Comparison of ENCODE assay signal across 13 mouse cellular contexts in genomic region chr4:86183701-86184173, GRCm38 (mm10).
DNase-seq lines count a peak whose midpoint lies in the region; TF ChIP-seq lines count a peak whose summit lies in the region.
"Had no signal": no experiment of that assay in that cellular context is flagged by ENCODE, and none has a peak within 500 bp of the region (broad histone marks: within the 10 kb centered on the region; RNA-seq: fewer than 3 reads in every experiment).

No protein-coding gene starts in this region.

- intact Hi-C loops in heart, adult 2 months (cut with DNase I) = no loop called here

- TF ChIP-seq CTCF in heart, adult 2 months (IDR thresholded peaks at IDR 0.05) = no peak

- no peak overlapping the region for H3K4me3 ChIP-seq in heart, adult 2 months
- H3K4me3 ChIP-seq: hindbrain, embryonic 15.5 days; megakaryocyte, embryonic 14.5 days had no signal

- H3K27ac ChIP-seq in heart, adult 2 months = no peak overlapping the region
- H3K27ac ChIP-seq: hindbrain, embryonic 15.5 days had no signal

- peak; percentile 34 for DNase-seq in layer of hippocampus, adult 9-11 months
- DNase-seq in layer of hippocampus, postnatal 36 days = no peak
- peak; percentile 59 for DNase-seq in embryo, embryonic 9.5 days (ENCODE audit: extremely low spot score)
- peak; percentile 75 for DNase-seq in mesoderm, embryonic 11.5 days (ENCODE audit: low read depth, low spot score)
- peak; percentile 12 for DNase-seq in yolk sac, embryonic 10.5 days (ENCODE audit: low spot score)
- no peak for DNase-seq in heart, adult 2 months
- no peak for DNase-seq in spleen, postnatal 14 days (ENCODE audit: low spot score in 2 of 2)
- DNase-seq in natural killer cell, adult 2 months (ENCODE audit: low spot score in 2 of 2) = no peak
- DNase-seq: cerebellum, postnatal 36 days; kidney, postnatal 4 days; thymus, postnatal 4 days had no signal

- no peaks in the 10 kb centered on the region for H3K27me3 ChIP-seq in heart, adult 2 months (ENCODE audit: control insufficient read depth, insufficient read depth, low read length)
- H3K27me3 ChIP-seq: hindbrain, embryonic 15.5 days; megakaryocyte, embryonic 14.5 days had no signal

- TF ChIP-seq EP300 in heart, adult 2 months (IDR thresholded peaks at IDR 0.05; ENCODE audit: insufficient read depth, low read depth, low read length) = no peak

- no peaks in the 10 kb centered on the region for H3K4me1 ChIP-seq in heart, adult 2 months (ENCODE audit: control insufficient read depth, insufficient read depth, low read length)
- H3K4me1 ChIP-seq: hindbrain, embryonic 15.5 days; megakaryocyte, embryonic 14.5 days had no signal

- no peaks in the 10 kb centered on the region for H3K79me2 ChIP-seq in heart, adult 2 months (replicated peaks; ENCODE audit: control insufficient read depth, insufficient read depth, low read length)

- TF ChIP-seq POLR2A in heart, adult 2 months (IDR thresholded peaks at IDR 0.05; ENCODE audit: insufficient read depth, low read depth, low read length) = no peak

- no peak overlapping the region for H3K9ac ChIP-seq in heart, adult 2 months (ENCODE audit: low read depth, low read length)
- H3K9ac ChIP-seq: hindbrain, embryonic 15.5 days had no signal

- H3K36me3 ChIP-seq in heart, adult 2 months (ENCODE audit: control insufficient read depth, insufficient read depth, low read length) = no peaks in the 10 kb centered on the region
- H3K36me3 ChIP-seq: hindbrain, embryonic 15.5 days had no signal

- 78% methylated on average over 1 of the region's 1 CpGs for WGBS in heart, adult 2 months

Comparison
In these comparisons a context has a peak if more than half of its experiments do, and no peak if none do; other contexts are left out.
1. DNase-seq: peak in layer of hippocampus, adult 9-11 months (single experiment), embryo, embryonic 9.5 days (single experiment), mesoderm, embryonic 11.5 days (single experiment) and yolk sac, embryonic 10.5 days (single experiment); none in layer of hippocampus, postnatal 36 days (0 of 2), heart, adult 2 months (0 of 2), spleen, postnatal 14 days (0 of 2) and natural killer cell, adult 2 months (0 of 2).